Mouse (Mus musculus): ENCODE measurements at regions not wholly inside any gene's neighbourhood (a gene's known extent, or its start where the extent isn't known, plus 50 kb on each side); places are given as distances from the start of the nearest gene placed in this dataset.

DNA sequence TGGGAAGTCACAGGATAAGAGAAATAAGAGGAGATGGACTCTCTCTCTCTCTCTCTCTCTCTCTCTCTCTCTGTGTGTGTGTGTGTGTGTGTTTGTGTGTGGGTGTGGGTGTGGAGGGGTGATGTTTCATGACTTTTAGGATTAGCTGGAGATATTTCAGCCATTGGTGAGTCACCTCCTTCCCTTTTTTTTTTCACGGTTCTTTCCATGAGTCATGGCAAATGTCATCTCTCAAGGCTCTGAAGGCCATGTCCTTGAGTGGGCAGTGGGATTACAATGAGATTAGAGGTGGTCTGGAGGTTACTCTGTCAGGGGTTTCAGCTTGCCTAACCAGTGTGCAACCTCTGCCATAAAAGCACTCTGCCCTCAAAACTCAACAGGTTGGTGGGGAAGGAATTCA is 329.3 kb downstream of the Phkb start:
- DNase-seq (ENCODE audit: low spot score), result no peak

DNA sequence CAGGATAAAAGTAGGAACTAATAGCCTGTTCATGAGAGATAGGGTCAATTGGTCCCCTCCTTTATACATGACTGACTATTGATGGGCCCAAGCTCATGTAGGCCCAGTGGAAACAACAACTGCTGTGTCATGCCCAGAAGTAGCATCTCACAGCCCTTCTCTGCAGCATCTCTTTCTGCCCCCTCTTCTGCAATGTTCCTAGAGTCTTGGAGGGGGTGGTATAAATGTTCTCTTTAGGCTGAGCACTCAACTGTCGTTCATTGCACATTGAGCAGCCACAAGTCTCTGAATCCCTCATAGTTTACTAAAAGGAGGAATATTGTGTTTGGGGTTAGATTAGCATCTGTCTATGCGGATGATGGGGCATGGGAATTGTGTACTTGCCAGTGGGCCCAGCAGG is 324.1 kb downstream of the Phkb start:
- no peak for DNase-seq (ENCODE audit: low spot score)

DNA sequence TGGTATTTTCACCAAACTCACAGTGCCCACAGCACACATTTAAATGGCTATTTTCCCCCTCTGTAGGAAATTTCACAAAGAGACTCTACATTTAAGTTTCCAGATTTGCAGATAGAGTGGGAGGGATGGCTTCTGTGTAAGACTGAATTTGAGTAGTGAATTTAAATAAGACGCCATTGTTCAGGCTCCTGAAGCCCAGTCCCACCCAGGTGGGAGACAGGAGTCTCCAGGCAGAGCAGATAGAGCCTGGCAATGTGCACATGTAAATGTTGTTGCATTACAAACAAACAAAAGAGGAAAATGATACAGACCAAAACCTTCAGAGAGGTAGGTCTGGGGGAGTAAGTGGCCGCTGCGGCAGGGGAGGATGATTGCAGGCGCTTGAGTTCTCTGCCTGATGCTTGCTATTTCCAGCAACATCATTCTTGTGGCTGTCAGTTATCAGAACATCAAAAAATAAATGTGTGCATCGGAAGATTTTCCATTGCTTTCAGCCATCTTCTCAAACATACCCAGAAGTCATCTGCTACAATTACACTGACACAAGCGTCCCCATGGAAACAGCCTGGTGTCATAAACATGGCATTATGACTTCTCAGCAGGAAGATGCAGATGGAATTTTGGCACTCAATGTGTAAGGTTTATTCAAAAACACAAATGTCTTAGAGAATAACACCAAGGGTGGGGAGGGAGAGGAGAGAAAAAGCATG is 318.5 kb downstream of the Phkb start:
- no peak for DNase-seq (ENCODE audit: low spot score)

DNA sequence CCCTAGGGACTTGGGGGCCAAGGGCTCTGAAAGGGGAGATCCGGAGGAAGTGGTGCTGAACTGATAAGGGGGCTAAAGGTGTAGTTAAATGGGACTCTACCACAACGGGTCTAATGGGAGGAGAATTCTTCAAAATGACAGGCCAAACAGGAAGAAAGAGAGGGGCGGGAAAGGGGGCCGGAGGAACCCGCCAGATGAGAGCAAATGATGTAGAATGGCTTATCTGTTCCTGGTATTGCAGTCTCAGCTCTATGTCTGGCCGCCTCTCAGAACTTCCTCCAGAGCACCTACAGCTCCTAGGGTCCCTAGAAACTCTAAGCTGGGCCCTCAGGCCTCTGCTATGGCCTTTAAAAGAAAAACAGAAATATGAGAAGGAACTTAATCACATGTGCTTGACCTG is 306.8 kb downstream of the Phkb start:
- no peak for DNase-seq (ENCODE audit: low spot score)

DNA sequence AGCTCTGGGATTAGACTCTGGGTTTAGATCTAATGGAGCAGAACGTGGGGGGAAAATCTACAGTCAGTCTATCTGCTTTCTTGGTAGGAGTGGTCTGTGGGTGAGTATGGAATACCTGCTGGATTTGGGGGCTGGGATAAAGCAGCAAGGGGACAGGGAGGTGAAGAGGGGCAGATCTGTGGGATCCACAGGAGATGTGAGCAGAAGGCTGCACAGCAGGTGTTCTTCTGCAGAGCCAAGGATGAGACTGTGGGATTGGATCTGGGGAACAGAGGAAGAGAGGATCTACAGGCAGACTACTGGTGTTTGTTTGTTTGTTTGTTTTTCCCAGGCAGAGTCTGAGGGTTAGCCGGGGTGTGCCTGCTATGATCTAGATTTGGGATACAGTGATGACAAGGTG is 284.5 kb downstream of the Phkb start:
- DNase-seq (ENCODE audit: low spot score), result no peak

DNA sequence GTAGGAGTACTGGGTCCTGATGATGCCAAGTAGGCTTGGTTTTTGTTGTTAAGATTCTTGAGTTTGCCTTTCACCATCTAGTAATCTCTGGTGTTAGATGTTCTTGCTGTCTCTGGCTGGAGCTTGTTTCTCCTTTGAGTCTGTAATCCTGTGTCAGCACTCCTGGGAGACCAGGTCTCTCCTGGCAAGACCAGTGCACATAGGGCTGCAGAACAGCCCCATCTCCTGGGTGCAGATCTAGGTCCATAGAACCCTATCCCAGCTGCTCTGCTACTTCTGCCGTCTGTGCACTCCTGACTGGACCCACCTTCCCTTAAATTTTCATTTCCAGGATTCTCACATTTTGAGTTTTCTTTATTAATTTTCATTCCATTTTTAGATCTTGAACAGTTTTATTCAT is 283.9 kb downstream of the Phkb start:
- no peak for DNase-seq (ENCODE audit: low spot score)
